Mouse (Mus musculus) heart, embryonic 14.5 days (tissue): ENCODE measurements around the gene Desi2. TPM values are rescaled to one million over a fixed set of nuclear protein-coding genes. Genes with fewer than 3 reads are reported as not detected.

Experiments
- polyA plus RNA-seq: library from polyadenylated mRNA; unstranded; fragments of >200 nt; fragmentation: Nextera tagmentation; extraction: Ambion mirVana; gene quantifications from 2 replicates; pipeline ENCODE4 v1.2.1, GENCODE M21; 2014

Gene Desi2
- polyA plus RNA-seq, 1 experiment from 2014 or later, result 30.7 TPM

Other genes starting within 250 kb of the Desi2 start
- 0.12 and 0.26 TPM in 2 replicates for gene Catspere2, start 204.0 kb upstream of the Desi2 start, polyA plus RNA-seq
- gene Cox20, start 131.7 kb downstream of the Desi2 start, polyA plus RNA-seq, result 268 and 299 TPM in 2 replicates
- 294 and 316 TPM in 2 replicates for gene Hnrnpu, start 150.4 kb downstream of the Desi2 start, polyA plus RNA-seq
- gene Efcab2, start 218.7 kb downstream of the Desi2 start, polyA plus RNA-seq, result 16.6 and 17.5 TPM in 2 replicates